Mouse (Mus musculus): ENCODE measurements around the gene Kcnab2.
A peak's percentile ranks its signal among the peaks of the same experiment; 100 is the strongest.

Kcnab2 gene

DNA sequence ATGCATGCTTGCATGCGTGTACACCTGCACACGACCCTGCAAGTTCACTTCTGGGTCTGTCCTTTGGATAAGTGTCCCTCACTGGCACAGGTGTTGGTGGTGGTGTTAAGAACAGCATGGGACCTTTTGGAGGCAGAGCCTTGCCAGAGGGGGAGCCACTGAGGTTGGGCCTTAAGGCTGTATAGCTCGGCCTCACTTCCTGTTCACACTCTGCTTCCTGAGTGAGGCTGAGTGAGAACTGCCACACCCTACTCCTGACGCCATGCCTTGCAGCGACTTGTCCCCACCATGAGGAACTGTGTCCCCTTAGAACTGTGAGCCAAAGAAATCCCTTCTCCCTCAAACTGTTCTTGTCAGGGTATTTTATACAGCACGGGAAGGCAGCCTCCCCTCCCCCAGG lies 26.3 kb downstream of the Kcnab2 start:
- no peak for DNase-seq (ENCODE audit: low spot score)

DNA sequence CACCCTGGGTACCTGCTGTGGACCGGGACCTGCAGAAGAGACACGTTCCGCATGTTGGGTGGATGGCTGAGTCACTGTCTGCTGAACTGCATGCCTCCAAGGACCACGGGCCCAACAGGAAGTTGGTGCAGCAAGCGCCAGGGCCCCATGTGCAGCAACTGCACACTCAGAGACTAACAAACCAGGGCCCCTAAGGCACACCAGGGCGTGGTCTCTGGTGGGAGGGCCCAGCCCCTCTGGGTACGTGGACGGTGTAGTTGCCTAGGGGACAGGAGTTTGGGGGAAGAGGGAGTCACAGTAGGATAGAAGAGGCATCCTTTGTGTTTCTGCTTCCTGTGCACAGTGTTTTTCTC lies 29.0 kb downstream of the Kcnab2 start:
- no peak for DNase-seq (ENCODE audit: low spot score)

DNA sequence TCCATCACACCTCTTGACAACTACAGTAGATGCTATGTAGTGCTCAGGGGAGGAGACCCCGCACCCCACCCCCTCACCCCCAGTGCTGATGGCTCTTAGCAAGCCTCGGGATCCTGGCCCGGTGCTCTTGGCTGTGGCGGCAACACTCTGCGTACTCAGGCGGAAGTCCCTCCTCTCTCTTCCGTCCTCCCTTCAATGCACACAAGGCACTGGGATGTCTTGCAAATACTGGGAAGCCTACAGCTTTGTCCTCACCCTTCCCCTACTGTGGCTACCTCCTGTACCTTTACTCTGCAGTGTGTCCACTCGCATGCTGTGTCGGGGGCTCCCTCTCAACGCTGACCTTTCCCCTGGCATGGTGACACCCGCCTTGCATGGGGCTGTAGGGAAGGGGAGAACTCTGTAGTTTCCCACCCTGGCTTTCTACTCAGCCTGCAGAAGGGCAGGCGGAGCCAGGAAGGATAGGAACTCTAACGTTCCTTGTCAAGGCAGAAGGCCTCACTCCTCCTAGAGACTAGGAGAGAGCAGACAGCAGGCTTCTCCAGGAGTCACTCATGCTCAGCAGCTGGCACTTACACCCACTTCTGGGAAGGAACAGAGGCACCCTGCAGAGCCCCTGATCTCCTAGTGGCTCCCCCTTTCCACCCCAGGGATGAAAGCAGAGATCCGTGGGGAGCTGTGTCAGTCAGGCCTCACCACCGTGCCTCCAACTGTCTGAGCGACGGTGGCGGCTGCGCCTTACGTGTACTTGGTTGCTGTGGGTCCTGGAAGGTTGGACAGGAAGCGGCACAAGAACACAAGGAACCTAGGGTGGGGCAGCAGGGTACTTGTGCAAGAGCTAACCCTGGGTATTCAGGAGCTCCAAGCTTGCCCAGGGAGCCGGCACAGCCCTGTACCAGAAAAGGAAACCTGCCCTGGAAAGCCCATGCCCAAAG lies 29.7 kb downstream of the Kcnab2 start:
- DNase-seq (ENCODE audit: low spot score) = no peak

DNA sequence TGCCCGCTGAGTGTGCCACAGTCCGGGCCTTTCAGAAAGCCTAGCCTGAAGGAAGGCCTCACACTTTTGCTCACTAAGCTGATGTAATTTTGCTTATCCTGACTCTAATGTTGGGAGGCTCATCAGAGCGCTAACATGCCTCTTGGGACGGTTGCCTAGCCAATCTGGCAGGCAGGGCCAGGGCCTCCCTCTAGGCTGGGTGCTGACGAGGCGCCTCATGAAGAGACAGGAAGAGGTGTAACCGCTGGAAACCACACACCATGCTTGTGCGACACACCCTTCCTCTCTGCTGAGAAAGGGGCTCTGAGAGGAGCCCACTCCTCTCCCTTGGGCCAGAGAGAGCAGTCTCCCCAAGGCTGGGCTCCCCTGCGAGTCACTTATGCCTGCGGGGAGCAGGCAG lies 31.5 kb downstream of the Kcnab2 start:
- no peak for DNase-seq (ENCODE audit: low spot score)

DNA sequence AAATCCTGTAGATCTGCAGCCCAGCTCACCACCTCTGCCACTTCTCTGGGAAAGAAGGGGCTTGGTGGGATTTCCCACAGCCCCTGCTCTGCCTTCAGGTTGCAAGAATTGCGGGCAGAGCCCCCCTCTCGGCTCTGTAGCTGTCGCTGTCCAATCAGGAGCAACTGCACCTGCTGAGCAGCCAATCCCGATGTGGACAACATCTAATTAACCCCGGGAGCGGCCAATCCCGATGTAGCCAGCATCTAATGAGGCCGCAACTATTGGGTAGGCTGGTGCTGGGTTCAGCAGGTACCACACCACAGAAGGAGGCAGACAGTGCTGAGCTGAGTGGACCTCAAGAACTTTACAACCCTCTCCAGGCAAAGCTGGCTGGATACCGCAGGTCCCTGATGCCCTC lies 36.1 kb downstream of the Kcnab2 start:
- DNase-seq (ENCODE audit: low spot score) = no peak

DNA sequence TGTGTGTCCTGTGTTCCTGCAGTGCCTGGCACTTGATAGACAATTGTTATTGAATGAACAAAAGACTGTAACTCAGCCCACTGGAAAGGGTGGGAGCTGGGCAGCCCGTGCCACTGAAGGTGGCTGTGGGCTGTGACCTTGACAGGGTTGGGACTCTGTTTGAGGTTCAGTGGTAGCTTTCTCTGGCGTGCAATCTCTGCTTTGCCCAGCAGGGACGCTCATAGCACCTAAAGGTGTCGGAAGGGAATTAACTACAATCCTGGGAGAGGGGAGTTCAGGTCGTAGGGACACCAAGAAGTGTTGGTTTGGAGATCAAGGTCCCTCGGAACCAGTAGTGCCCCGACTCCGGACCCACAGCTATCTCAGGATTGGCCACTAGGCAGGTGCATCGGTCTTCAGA lies 36.8 kb downstream of the Kcnab2 start:
- DNase-seq (ENCODE audit: low spot score) = no peak

DNA sequence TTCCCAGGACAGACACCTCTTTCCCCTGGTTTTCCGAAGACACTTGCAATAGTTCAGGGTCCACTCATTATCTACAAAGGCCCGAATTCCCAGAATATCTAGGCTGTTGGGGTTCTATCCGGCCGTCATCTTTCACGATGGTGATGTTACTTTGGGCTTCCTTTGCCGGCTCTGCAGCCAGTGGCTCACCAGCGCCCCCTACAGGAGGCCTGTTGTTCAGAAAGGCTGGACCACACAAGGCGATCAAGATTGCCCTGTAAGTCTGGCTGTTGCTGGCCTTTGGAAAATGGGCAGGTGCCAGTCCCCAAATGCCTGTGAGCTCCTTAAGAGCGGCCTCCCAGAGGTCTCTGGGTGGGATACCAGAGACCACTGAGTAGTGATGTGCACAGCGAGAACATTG lies 42.4 kb downstream of the Kcnab2 start:
- no peak for DNase-seq (ENCODE audit: low spot score)

DNA sequence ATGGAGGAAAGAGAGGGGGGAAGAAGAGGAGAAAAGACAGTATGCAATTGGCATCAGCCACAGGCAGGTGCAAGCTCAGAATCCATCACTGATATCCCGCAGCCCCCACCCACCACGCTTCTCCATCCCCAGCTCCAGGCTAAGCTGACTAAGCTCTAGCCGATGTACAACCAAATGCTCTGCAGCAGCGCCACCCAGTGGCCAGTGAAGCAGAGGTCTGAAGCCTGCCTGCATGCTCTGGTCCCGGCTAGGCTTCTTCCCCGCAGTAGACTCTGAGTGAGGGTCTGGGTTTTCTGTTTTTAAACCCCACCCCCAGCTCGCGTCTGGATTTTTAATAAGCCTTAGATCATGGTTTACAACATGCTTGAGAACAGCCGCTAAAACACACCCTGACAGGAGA lies 42.8 kb downstream of the Kcnab2 start:
- peak; percentile 71 for DNase-seq (ENCODE audit: low spot score)

DNA sequence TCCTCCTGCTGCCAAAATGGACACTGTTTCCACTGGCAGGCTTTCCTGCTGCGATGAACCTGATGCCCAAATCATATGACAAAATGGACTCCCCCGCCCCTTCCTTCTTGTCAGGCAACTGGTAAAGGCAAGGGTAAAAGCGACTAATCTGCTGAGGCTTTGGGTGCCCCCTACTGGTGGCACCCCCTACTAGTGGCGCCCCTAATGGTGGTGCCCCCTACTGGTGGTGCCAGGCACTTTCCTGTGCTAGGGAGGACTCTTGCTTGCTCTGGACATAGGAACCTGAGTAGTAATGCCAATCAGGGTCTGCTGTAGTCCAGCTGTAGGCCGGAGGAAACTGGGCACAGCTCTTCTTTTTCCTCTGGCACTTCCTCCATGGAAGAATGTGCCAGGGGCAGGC lies 45.4 kb downstream of the Kcnab2 start:
- no peak for DNase-seq (ENCODE audit: low spot score)

DNA sequence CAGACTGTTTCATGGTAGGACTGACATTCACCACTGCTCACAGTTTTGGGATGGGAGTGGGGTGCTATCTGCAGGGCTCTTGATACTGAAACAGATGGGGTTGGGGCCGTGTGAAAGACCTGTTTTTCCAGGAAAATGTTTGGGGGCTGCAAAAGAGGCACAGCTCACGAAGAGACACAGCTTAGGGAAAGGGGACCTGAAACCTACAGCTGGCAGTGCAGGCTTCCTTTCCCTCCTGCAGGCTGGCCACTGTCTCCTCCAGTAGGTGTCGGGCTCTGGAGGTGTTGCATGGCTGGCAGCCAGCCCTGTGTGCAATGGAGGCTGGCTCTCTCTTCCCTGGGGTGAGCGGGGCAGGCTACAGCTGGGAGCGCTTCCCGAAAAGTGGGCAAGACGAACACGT lies 49.4 kb downstream of the Kcnab2 start:
- DNase-seq (ENCODE audit: low spot score) = no peak

DNA sequence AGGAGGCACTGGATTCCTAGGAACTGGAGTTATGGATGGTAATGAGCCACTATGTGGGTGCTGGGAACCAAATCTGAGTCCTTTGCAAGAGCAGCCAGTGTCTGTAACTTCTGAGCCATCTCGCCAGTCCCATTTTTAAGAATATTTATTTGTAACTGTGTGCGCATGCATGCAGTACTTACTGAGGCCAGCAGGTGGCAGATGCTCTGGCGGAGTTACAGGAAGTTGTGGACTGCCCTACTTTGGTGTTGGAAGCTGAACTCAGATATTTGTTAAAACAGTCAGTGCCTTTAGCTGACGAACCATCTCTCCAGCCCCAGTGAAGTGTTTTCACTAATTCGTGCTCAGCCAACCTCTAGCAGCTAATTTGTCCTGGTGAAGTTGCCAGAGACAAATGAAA lies 52.7 kb downstream of the Kcnab2 start:
- no peak for DNase-seq (ENCODE audit: low spot score)

DNA sequence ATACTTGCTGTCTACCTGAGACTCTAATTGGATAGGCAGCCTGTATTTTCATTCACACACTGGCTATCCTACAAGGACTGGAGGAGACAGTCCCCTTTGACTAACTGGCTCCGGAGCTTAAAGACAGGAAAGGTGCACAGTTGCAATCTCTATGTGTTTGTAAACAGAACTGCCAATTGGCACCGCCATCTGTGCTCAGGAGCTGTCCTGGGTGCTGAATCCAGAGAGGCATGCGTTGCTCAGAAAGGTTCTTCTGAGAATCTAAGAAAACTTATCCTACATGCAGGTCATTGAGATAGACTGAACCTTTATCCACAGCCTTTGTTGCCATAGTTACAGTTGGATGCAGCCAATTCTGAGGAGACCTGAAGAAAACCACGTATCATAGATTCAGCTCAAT lies 53.3 kb downstream of the Kcnab2 start:
- DNase-seq (ENCODE audit: low spot score) = no peak

DNA sequence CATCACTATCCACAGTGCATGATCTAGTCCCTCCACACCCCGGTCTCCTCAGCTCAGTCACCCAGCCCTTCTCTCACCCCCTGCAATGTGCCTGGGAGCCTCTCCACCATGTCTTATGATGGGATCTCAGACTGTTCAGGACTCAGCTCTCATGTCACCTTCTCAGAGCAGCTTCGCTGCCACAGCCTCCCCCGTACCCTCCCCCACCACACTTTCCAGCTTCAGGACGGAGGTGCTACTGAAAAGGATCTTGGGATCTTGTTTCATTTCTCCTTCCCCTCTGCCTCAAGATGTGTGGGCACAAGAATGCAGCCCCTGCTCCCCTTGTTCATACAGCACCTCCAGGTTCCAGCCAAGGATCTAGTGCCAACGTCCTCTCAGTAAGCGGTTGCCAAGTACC lies 54.1 kb downstream of the Kcnab2 start:
- DNase-seq (ENCODE audit: low spot score) = no peak

DNA sequence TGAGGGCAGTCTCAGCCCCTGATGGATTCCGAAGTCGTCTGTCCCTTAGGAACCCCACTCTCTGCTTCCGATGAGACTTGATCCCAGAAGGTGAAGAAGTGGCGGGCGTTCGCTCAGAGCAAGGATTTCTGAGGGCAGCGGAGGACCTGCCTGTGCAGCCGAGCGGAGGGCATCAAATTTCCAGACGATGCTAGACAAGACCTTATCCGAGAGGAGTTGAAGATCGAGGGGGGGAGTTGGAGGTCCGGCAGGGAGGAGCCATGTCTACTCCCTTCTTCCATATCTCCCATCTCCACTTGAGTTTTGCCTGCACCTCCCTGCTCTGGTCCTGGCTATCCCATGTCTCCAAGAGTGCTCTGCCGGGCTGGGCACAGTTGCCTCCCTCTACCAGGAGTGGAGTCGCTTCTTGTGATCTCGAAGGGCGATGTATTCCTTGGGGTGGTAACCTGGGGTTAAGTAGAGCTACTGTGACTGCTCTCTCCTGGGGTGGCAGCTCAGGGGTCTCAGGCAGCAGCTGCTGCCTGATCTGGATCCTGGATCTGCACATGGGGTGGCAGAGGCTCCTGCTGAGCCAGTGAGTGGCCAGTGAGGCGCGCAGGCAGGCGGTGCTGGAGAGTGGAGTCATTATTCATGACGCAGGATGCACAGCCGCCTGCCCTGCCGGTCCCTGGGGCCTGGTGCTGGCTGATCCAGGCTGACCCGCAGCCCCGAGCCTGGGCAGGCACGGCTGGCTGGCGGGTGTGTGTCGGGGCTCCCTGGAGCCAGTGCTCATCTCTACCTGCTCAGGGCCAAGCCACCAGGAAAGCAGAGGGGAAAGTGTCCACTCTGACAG lies 59.2 kb downstream of the Kcnab2 start:
- no peak for DNase-seq (ENCODE audit: low spot score)

DNA sequence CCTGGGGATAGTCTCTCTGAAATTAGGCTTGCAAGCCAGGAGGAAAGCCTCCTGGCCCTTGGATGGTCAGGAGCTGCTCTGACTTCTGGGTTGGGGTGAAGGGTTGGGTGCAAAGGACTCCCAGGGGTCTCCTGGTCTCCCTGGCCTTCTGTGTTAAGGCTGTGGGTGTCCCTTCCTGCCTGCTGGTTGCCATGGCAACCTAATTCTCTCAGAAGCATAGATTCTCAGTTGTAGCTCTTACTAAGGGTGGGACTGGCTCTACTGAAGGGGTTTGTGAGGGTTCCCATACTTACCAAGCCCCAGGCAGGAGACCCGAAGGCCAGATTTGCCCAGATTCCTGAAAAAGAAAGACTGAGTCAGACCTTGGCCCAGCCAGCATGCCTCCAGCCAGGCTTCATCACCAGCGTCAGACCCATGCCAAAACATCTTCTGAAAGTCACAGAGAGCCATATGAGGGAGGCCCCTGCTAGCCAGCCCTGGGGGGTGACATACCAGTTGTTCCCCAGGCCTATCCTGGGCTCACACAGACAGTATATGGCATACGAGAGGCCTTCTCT lies 65.1 kb downstream of the Kcnab2 start:
- DNase-seq (ENCODE audit: low spot score) = no peak

DNA sequence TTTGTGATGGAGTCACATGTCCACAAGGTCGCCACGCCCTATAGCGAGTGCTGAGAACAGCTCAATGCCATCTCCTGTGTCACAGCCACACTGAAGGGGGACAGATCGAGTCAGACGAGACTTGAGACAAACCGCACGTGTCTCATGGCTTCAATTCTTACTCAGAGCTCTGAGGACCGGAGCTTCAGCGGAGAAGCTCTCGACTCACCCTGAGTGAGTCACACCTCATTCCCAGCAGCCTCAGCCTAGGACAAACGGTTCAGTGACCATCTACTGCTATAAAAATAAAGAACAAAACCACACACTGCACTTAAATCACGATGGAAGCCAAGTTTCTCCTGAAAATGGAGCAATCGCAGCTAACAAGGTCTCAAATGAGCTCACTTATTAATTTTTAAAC lies 66.7 kb downstream of the Kcnab2 start:
- DNase-seq (ENCODE audit: low spot score) = no peak

DNA sequence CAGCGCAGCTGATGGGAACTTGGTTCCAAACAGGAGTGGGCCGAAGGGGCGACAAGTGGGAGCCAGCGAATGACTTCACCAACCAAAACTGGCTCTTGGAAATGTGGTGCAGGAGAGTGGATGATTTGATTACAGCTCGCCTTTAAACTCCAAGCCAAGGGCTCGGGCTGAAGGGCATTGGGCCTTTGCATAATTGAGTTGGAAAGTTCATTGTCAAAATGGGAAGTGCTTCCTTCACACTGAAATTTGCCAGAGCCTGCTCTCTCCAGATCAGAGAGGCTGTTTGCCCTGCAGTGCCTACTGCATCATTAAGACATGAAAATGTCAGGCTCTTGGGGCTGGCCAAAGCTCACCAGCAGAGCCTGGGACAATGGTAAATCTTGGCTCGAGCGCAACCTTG lies 71.1 kb downstream of the Kcnab2 start:
- DNase-seq (ENCODE audit: low spot score) = no peak

DNA sequence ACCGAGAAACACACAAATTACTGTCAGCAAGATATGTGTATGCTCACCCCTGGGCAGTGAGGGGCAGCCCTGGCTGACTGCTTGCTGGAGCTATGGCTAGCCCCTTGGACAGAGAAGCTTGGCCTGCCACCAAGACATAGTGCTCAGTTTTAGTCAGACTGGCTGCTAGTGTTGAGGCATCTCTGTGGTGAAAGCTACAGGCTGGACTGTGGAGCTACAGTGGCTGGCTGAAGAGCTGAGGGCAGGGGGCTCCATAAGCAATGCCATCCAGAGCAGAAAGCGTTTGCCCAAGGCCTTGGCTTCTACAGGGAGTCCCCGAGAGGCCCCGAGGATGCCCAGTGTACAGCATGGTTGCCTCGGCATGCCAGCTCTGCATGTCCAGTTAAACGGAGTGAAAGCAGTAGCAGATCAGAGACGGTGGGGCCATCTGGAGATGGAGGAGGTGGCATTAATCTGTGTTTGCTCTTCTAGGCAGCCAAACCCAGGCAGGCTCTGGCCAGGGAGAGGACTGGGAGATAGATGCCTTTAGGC lies 71.9 kb downstream of the Kcnab2 start:
- no peak for DNase-seq (ENCODE audit: low spot score)

DNA sequence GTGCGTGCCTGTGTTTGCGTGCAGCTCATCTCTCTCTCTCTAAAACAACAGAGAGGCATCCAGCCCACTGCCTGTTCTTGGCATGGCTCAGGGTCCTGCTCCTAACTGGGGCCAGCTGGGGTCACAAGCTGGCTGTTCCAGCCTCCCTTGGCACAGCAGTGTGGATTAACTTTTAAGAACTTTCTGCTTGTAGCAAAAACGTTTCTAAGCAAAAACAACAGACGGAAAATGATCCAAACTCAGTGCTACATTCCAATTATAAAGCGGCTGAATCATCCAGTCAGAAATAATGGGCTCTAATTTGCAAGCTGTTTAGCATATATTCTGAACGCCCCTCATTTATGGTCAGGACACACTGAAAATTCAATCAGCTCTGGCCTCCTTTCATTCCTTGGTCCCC lies 72.5 kb downstream of the Kcnab2 start:
- no peak for DNase-seq (ENCODE audit: low spot score)

DNA sequence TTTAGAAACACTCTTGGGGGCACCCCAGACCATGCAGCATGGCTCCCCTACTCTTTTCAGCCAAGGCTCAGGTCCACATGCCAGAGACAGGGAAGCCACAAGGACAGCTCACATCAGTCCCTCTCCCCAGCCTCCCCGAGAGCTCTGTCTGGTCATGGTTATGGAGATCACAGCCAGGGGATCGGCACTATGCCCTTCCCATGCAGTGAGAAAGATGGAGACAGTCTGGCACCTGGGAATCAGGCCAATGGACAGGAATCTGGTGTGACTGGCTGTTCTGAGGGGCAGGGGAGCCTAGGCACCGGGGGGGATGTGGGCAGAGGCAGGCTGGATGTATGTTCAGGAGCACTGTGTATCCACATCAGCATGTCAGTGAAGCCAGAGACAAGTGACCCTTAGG lies 78.7 kb downstream of the Kcnab2 start:
- DNase-seq (ENCODE audit: low spot score) = no peak

DNA sequence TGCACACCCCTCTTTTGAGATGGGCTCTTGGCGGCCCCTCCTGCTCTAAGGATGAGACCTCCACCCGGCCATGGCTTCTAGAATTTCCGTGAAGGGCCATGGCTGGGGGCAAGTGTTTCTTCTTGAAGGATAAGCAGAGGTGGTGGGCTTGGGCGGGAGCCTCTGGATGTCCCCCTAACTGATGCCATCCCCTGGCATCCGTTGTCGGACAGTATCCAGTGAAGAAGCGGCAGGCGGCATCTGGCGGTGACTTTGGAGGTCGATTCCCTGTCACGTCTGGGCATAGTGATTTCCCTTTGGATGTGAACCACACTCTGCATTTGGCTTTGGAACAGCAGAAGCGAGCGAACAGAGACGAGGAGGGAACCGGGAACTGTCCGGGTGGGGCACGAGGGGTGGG lies 85.0 kb downstream of the Kcnab2 start:
- DNase-seq (ENCODE audit: low spot score) = no peak

DNA sequence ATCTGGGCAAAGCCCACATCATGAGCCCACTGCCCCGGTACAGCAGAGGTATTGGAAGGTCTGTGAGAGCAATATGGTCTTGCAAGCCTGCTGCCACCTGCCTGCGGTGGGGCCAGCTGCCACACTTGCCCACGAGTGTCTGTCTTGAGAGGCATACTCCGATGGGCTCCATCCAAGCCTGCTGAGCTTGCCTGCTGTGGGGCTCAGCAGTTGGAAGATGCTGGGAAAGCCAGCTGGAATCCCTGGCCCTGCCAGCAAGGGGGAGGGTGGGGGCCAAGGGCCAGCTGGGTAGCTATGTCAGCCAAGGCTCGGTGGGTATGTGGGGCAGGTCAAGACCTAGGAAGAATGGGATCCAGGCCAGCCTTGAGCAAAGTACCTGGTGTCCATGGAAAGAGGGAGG lies 85.5 kb downstream of the Kcnab2 start:
- DNase-seq (ENCODE audit: low spot score) = no peak

DNA sequence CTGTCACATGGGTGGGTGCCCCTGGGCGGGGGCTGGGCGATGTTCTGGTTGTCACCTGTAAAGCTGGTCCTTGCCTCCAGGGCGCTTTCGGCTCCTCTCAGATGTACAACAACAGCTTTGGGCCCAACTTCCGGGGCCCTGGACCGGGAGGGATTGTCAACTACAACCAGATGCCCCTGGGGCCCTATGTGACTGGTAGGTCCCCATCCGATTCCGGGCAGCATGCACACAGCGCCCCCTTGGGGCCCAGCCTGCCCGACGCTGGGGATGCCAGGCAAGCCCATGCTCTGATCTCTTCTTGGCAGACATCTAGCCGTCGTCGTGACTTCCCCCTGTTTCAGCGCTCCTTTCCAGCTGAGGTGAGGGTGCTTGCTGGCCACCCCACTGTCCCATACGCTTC lies 92.0 kb downstream of the Kcnab2 start:
- DNase-seq (ENCODE audit: low spot score) = no peak

Data from c-Kit-positive CD71-positive TER-119-positive erythroid progenitor cells, embryonic 14.5 days (primary cell).